Mouse (Mus musculus): ENCODE data around the gene Slc25a3. TPM values are rescaled to one million over a fixed set of nuclear protein-coding genes. Genes with fewer than 3 reads are reported as not detected.

The Slc25a3 gene
- polyA plus RNA-seq, 1 experiment from 2014 or later = 448 TPM

DNA sequence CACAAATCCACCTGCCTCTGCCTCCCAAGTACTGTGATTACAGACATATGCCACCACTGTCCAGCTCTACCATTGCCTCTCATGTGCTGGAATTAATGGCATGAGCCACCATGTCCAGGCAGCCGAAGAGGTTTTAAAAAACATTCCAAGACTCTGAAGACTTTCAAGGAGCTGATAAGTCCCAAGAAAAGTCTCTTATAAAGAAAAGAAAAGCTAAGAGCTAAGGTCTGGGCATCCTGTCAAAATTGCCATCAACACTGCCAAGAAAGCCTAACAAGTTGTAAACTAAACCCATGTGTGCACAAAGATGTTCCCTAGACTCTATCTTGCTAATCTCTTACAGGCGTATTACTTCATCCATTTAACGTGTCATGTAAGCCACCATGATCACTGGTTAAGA, 50.5 kb downstream of the Slc25a3 start:
- Histone ChIP-seq H3K4me1 (no peaks in the 10 kb centered on the region), H3K27ac (no peak overlapping the region), H3K36me3 (peaks cover 61% of the 10 kb centered on the region), H3K4me2 (replicated peaks) (no peak overlapping the region), H3K4me3 (no peak overlapping the region), H3K9me3 (no peaks in the 10 kb centered on the region), H3K27me3 (no peaks in the 10 kb centered on the region), H3K9ac (no peak overlapping the region)
- WGBS = 69% methylated on average over 3 of the region's 3 CpGs
- no peak for ATAC-seq (ENCODE audit: low FRiP score, low read depth)

DNA sequence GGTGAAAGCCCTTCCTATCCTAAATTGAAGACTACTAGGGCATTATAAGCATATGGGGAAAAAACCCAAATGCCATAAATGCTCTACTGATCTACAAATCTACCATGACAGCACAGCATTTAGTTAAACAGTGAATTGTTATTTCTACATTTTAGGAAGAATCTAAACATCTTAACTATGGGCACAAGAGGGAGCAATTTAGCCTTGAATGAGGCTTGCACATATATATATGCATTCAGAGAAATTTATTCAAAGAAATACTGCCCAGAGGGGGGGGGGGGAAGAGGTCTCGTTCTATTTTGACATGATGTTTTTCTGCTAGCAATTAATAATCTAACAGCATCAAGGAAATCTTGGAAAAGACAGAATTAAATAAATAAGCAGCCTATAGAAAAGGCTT, 52.1 kb downstream of the Slc25a3 start:
- no peak overlapping the region for H3K4me2 ChIP-seq (replicated peaks)
- no peaks in the 10 kb centered on the region for H3K9me3 ChIP-seq
- H3K4me3 ChIP-seq = no peak overlapping the region
- 52% methylated on average over 1 of the region's 1 CpGs for WGBS
- no peaks in the 10 kb centered on the region for H3K27me3 ChIP-seq
- H3K4me1 ChIP-seq = no peaks in the 10 kb centered on the region
- H3K36me3 ChIP-seq = peaks cover 60% of the 10 kb centered on the region
- ATAC-seq (ENCODE audit: low FRiP score, low read depth) = no peak
- no peak overlapping the region for H3K27ac ChIP-seq
- H3K9ac ChIP-seq = no peak overlapping the region

Other genes with a start within 250 kb of the Slc25a3 start
- gene Apaf1, start 41.3 kb downstream of the Slc25a3 start, polyA plus RNA-seq (2015; fragmentation: Nextera tagmentation; extraction: Ambion mirVana) = 29.5 and 31.8 TPM in 2 replicates
- gene Ikbip, start 41.1 kb downstream of the Slc25a3 start, polyA plus RNA-seq (2015; fragmentation: Nextera tagmentation; extraction: Ambion mirVana) = 70.3 and 70.6 TPM in 2 replicates
- gene Tmpo, start 57.3 kb upstream of the Slc25a3 start, polyA plus RNA-seq (2015; fragmentation: Nextera tagmentation; extraction: Ambion mirVana) = 273 and 275 TPM in 2 replicates

Data from limb, embryonic 13.5 days (tissue).